Mouse (Mus musculus) lung, adult 2 months (tissue): ENCODE data around the gene Ptma. TPM values are rescaled to one million over a fixed set of nuclear protein-coding genes. Genes with fewer than 3 reads are reported as not detected.
A peak's percentile ranks its signal among the peaks of the same experiment; 100 is the strongest.
"Not testable (repeated sequence)": the region's sequence is repeated elsewhere in the genome, so short reads cannot be mapped to it uniquely, and the experiment has no call there.

Source experiments
- DNase-seq: peaks from one replicate; pipeline ENCODE4 v3.0.0; 2022
- H3K4me1 ChIP-seq: fragments of 200-500 bp; 2 replicates; pipeline ENCODE4 v1.6.1; 2011; ENCODE audit warnings: low read length; ENCODE audit not compliant: control insufficient read depth, insufficient read depth
- H3K4me3 ChIP-seq: fragments of 200-500 bp; replicated peaks from 2 replicates; pipeline ENCODE3; 2011; ENCODE audit warnings: low read depth, mild to moderate bottlenecking, control low read depth, low read length; ENCODE audit errors: extremely low read depth
- CTCF ChIP-seq: fragments of 200-500 bp; IDR thresholded peaks from 2 replicates; pipeline ENCODE4 v1.5.1; 2011; ENCODE audit warnings: mild to moderate bottlenecking, low read length, control low read depth; ENCODE audit not compliant: insufficient read depth
- POLR2A ChIP-seq: fragments of 200-500 bp; IDR thresholded peaks from 2 replicates; pipeline ENCODE4 v1.6.1; 2011; ENCODE audit warnings: low read depth, mild to moderate bottlenecking, control low read depth, low read length, borderline replicate concordance; ENCODE audit errors: extremely low read depth
- WGBS: fragments of 180-500 bp; shearing (Covaris S2); methylation state at CpG from one replicate; pipeline ENCODE4 v1.1.7; 2018; 5-methylcytosine and 5-hydroxymethylcytosine counted together
- polyA plus RNA-seq: library from polyadenylated mRNA; depleted of rRNA; stranded (reverse); fragments of >200 nt; gene quantifications from 2 replicates; pipeline ENCODE4 v1.2.3, GENCODE M21; 2012; rRNA removed

Ptma gene
- polyA plus RNA-seq = 751 and 980 TPM in 2 replicates

DNA sequence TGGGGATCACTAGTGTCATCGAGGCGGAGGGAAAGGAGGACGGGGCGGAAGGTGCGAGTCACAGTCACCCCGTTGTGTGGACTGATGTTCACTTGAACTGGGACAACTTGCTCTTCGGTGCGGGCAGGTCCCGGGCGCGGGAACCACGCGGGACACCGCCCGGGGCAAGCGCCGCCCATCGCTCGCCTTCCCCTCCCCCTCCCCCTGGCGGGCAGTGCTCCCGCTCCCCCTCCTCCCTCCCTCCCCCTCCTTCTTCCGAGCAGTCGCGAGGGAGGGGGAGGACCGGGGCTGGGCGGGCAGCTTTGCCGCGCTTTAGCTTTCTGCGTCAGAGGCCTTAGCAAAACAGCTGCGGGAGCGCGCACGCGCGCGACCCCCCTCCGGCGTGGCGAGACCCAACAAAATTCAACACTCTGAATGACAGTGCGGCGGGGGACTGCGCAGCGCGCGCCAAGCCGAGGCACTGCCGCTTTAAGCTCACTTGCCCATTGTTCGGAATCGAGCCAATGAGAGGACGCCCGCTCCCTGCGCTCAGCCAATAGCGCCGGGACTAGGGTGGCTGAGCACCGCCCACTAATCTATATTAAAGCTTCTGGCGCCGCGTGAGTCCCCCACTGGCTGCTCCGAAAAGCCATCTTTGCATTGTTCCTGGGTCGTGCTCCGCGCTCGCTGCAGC, at the start of gene Ptma:
TSS of gene Ptma (plus strand) at position 611 of the 673 bp plus-strand sequence.
- peak; percentile 96 for DNase-seq
- Histone ChIP-seq H3K4me3 (peak within 1 kb of the TSS; percentile 87), H3K4me1 (peaks cover 18% of the 10 kb centered on the region)
- no peak for TF ChIP-seq CTCF
- peak; percentile 99 for TF ChIP-seq POLR2A
- WGBS = 0% methylated on average over 57 of the region's 63 CpGs

- Histone ChIP-seq H3K4me3 (no peak overlapping the region), H3K4me1 (peaks cover 2% of the 10 kb centered on the region)
- WGBS = 84% methylated on average over 5 of the region's 5 CpGs
- TF ChIP-seq CTCF = no peak
- TF ChIP-seq POLR2A = no peak
- DNase-seq = no peak
Measured at GRCm38 (mm10) chr1:86477738-86478285, 48.7 kb upstream of the Ptma start.

DNA sequence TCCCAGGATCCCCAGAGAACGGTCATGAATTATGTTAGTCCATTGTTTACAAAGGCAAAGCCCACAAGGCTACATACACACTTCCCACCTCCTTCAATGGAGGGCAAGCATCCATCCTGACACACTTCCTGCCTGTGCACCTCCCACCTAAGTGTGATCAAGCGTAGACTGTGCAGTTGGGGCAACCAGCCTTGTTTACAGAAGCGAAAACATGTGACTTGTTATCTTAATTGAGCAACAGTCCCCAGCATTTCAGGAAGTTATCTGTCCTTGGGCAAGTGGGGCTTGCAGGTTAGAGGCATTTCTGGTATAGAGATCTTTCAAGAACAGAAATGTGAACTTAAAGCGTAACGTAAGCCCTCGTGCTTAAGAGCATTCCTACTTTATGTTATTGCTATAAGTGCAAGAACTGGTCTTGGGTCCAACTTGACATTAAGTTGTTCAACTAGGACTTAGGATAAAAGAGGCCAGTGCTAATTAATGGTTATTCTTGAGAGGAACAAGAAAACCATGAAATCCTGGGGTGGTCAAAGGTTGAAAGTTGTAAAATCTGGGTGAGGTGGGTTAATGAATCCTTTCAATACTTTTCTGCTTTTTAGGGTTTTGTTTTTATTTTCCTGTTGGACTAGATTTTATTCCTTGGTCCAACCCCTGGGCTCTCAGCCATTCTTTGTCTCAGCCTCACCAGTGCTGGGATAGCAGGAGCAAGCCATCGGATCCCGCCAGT, 47.3 kb upstream of the Ptma start:
- DNase-seq = no peak
- TF ChIP-seq CTCF (no peak), POLR2A (no peak)
- WGBS = 42% methylated on average over 8 of the region's 8 CpGs
- Histone ChIP-seq H3K4me3 (no peak overlapping the region), H3K4me1 (no peaks in the 10 kb centered on the region; the same call in 1 of the 2 replicates)

DNA sequence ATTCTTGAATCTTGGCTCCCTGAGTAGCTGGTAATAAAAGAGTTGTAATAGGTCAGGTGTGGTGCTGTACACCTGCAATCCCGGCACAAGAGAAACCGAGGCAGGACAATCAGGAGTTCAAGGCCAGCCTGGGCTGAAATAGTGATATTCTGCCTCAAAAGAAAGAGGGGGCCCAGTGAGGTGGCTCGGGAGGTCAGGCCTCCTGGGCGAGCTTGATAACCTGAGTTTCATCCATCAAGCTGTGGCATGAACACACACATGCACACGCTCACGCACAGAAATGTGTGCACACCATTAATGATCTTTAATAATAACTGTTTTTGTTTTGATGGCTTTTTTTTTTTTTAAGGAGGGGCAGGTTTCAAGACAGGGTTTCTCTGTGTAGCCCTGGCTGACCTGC, 46.2 kb upstream of the Ptma start:
- DNase-seq = no peak
- no peak for TF ChIP-seq CTCF
- 86% methylated on average over 6 of the region's 6 CpGs for WGBS
- Histone ChIP-seq H3K4me3 (no peak overlapping the region), H3K4me1 (no peaks in the 10 kb centered on the region; the same call in 1 of the 2 replicates)

DNA sequence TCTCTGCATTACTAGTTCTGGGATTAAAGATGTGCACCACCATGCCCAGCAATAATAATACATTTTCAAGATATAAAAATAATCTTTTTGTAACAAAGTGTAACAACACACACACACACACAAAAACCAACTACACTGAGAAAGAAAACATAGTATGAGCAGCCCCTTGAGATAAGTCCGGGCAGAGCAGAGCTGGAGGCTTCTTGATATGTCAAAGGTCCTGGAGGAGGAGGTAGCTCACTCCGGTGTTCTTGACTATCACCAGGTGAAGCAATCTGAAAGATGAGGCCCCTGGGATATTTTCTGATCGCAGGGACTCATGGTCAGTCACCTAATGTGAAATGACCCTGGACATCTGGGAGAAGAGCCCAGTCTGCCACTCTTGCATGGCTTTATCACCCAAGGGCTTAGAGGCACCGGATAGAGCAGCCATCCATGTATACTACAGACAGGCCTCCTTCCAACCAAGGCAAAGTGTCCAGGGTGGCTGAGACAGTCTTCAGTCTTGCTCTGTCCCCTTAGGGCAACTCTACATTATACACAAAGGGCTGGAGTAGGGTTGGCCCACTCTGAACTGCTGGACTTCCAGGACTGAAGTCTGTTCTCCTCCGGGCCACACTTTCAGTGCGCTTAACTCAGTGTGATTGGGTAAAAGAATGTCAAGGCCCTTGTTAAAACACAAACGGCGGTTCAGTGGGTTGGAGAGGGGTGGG, 45.6 kb upstream of the Ptma start:
- H3K4me3 ChIP-seq = no peak overlapping the region
- no peak for DNase-seq
- no peaks in the 10 kb centered on the region; the same call in 1 of the 2 replicates for H3K4me1 ChIP-seq
- no peak for TF ChIP-seq CTCF
- no peak for TF ChIP-seq POLR2A
- WGBS = 69% methylated on average over 8 of the region's 8 CpGs

- TF ChIP-seq POLR2A = no peak
- TF ChIP-seq CTCF = no peak
- Histone ChIP-seq H3K4me3 (no peak overlapping the region), H3K4me1 (no peaks in the 10 kb centered on the region; the same call in 1 of the 2 replicates)
- WGBS = 59% methylated on average over 7 of the region's 7 CpGs
- no peak for DNase-seq
Measured at GRCm38 (mm10) chr1:86481468-86481867, 45.1 kb upstream of the Ptma start.

DNA sequence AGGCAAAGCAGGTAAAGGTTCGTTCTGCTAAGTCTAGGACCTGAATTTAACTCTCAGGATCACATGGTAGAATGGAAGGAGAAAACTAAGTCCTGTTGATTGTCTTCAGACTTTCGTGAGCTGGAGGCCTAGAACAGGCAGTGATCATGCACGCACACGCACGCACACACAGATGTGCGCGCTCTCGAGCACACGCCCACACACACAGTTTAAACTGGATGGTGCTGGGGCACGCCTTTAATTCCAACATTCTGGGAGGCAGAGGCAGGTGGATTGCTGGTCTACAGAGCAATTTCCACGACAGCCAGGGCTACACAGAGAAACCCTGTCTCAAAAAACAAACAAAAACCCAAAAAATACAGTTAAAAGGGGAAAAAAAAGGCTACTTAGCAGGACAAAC, 44.2 kb upstream of the Ptma start:
- Histone ChIP-seq H3K4me1 (no peaks in the 10 kb centered on the region; the same call in 1 of the 2 replicates), H3K4me3 (no peak overlapping the region)
- 78% methylated on average over 11 of the region's 11 CpGs for WGBS
- TF ChIP-seq CTCF = no peak
- no peak for TF ChIP-seq POLR2A
- DNase-seq = no peak

DNA sequence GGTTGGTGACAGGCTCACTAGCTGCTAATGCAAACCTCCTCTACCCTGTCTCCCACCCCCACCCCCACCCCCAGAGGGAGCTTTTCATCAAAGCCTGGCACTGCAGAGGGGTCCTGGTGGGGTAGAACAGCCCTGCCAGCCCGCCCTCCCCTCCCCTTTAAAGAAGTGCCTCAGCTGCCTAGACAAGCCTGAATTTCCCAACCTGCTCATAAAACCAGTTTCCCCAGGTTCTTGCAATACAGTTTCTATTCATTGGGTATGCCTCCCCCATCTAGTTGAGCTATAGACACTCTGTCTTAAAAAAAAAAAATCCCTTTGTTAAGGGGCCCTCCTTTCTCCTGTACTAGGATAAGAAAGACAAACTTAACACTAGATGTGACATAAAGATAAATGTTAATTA, 43.8 kb upstream of the Ptma start:
- WGBS = 57% methylated on average over 1 of the region's 1 CpGs
- Histone ChIP-seq H3K4me1 (peaks cover under 1% of the 10 kb centered on the region; the same call in 1 of the 2 replicates), H3K4me3 (no peak overlapping the region)
- TF ChIP-seq CTCF (no peak), POLR2A (no peak)
- DNase-seq = no peak

DNA sequence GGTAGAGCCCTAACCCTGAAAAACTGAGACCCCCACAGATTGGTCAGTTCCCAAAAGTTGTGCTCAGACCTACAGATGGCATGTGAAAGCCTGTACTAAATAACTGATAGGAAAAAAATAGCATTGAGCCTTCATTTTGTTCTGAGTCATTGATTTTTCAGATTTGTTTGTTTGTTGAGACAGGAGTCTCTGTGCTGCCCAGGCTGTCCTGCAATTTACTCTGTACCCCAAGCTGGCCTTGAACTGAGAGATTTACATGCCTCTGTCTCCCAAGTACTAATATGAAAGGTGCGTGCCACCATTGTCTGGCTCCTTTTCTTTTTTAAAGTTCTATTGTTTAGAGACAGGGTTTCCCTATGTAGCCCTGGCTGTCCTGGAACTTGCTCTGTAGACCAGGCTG, 41.2 kb upstream of the Ptma start:
- 94% methylated on average over 1 of the region's 1 CpGs for WGBS
- DNase-seq = no peak

DNA sequence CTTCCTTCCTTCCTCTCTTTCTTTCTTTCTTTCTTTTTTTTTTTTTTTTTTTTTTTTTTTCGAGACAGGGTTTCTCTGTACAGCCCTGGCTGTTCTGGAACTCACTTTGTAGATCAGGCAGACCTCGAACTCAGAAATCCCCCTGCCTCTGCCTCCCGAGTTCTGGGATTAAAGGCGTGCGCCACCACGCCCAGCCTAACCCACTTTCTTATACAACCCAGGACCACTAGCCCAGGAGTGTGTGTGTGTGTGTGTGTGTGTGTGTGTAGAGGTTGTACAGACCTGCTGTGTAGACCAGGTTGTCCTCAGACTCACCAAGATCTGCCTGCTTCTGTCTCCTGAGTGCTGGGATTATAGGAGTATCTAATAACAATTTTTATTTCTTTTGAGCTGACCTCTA, 40.7 kb upstream of the Ptma start:
- H3K4me1 ChIP-seq, DNase-seq, H3K4me3 ChIP-seq: not testable (repeated sequence)
- 97% methylated on average over 5 of the region's 6 CpGs for WGBS

More for the DNA sequence above, 41.2 kb upstream of the Ptma start:
- TF ChIP-seq CTCF (no peak), POLR2A (no peak)
- Histone ChIP-seq H3K4me1 (peaks cover 5% of the 10 kb centered on the region; the same call in 1 of the 2 replicates), H3K4me3 (no peak overlapping the region)
